Mouse (Mus musculus) forebrain, postnatal 0 days (tissue): ENCODE results near the gene Ctsa. TPM values are rescaled to one million over a fixed set of nuclear protein-coding genes. Genes with fewer than 3 reads are reported as not detected.
A peak's percentile ranks its signal among the peaks of the same experiment; 100 is the strongest.

Source experiments
- ATAC-seq: fragments of 200-750 bp; cut with Nextera tagmentation; 2 replicates; pipeline ENCODE4 v1.8.0; 2017; ENCODE audit warnings: mild to moderate bottlenecking, moderate library complexity
- DNase-seq: peaks from one replicate; pipeline ENCODE4 v3.0.0-alpha.2; 2015
- H3K27ac ChIP-seq: fragments of 300-500 bp; sonication (generic); 2 replicates; pipeline ENCODE4 v1.5.1; 2014; ENCODE audit warnings: low read depth, mild to moderate bottlenecking, antibody characterized with exemption, low read length, moderate library complexity, mixed read lengths
- H3K27me3 ChIP-seq: fragments of 300-500 bp; sonication (generic); 2 replicates; pipeline ENCODE4 v1.6.1; 2014; ENCODE audit warnings: mild to moderate bottlenecking, low read length, mixed read lengths; ENCODE audit not compliant: insufficient read depth
- H3K36me3 ChIP-seq: fragments of 300-500 bp; sonication (generic); 2 replicates; pipeline ENCODE4 v1.6.1; 2014; ENCODE audit warnings: mild to moderate bottlenecking, moderate library complexity; ENCODE audit not compliant: insufficient read depth
- H3K4me1 ChIP-seq: fragments of 300-500 bp; sonication (generic); 2 replicates; pipeline ENCODE4 v1.6.1; 2014; ENCODE audit warnings: antibody characterized with exemption; ENCODE audit not compliant: insufficient read depth
- H3K4me2 ChIP-seq: fragments of 300-500 bp; sonication (generic); 2 replicates; pipeline ENCODE4 v1.6.1; 2014; ENCODE audit warnings: low read depth, mild to moderate bottlenecking, moderate library complexity
- H3K4me3 ChIP-seq: fragments of 300-500 bp; sonication (generic); 2 replicates; pipeline ENCODE4 v1.5.1; 2014; ENCODE audit warnings: low read depth, low read length, mixed read lengths
- H3K9ac ChIP-seq: fragments of 300-500 bp; sonication (generic); 2 replicates; pipeline ENCODE4 v1.6.1; 2014; ENCODE audit warnings: mild to moderate bottlenecking
- H3K9me3 ChIP-seq: fragments of 300-500 bp; sonication (generic); 2 replicates; pipeline ENCODE4 v1.6.1; 2016; ENCODE audit warnings: low read length
- CTCF ChIP-seq: sonication (generic); IDR thresholded peaks from 2 replicates; pipeline ENCODE4 v1.5.1; 2016; ENCODE audit warnings: antibody characterized with exemption, control low read depth, low read depth
- WGBS: fragments of 180-500 bp; shearing (Covaris S2); extraction: QIAGEN DNeasy Blood & Tissue Kit; methylation state at CpG from one replicate; pipeline ENCODE4 v1.1.7; 2014; 5-methylcytosine and 5-hydroxymethylcytosine counted together
- polyA plus RNA-seq: library from polyadenylated mRNA; unstranded; fragments of >200 nt; fragmentation: Nextera tagmentation; extraction: Ambion mirVana; gene quantifications from 2 replicates; pipeline ENCODE4 v1.2.1, GENCODE M21; 2015
- total RNA-seq: library from RNA; depleted of rRNA; stranded (reverse); fragments of >200 nt; gene quantifications from 2 replicates; pipeline ENCODE4 v1.2.3, GENCODE M21; 2014

The Ctsa gene
- total and polyA plus RNA-seq, 2 experiments from 2014 or later = 93.8 to 95.3 TPM

DNA sequence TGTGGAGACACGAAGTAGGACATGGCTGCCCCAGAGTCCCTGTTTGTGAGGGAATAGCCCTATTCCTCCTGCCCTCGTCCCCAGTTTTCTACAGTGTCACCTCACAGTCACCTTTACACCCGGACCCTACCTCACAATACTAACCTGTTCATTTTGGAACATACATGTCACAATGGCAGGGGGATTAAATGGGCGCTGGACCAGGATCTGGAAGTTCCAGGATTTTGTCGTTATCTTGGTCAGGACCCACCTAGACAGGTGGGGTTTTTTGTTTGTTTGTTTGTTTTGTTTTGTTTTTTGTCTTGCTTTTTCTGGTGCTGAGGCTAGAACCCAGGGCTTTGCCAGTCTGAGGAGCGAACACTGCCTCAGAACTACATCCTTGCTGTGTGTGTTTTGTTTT is 4.2 kb upstream of the Ctsa start, which contains the start of gene Spata25:
Spata25 (minus strand) TSS at position 101 of the 400 bp plus-strand sequence.
- 90% methylated on average over 6 of the region's 6 CpGs for WGBS
- no peak for ATAC-seq
- no peak for TF ChIP-seq CTCF

DNA sequence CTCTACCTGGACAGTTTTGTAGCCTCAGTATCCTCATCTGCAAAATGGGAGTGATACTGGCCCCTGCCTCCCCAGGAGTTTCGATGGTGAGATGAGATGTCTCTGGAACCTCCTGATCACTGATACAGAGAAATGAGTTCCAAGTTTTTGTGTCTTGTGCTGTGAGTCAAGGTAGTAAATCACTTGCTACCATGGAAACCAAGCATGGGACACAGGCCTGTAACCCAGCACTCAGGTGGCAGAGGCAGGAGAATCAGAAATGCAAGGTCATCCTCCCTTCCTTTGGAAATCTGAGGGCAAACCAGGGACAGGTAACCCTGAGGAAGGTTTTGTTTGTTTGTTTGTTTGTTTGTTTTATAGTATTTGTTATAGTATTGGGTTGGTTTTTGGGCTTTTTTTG is 3.6 kb upstream of the Ctsa start:
- peaks cover 35% of the 10 kb centered on the region for H3K36me3 ChIP-seq
- WGBS = 100% methylated on average over 1 of the region's 1 CpGs
- no peak for TF ChIP-seq CTCF

More for the DNA sequence above, 4.2 kb upstream of the Ctsa start, which contains the start of gene Spata25:
- Histone ChIP-seq H3K4me2 (no peak within 1 kb of the TSS), H3K4me3 (no peak within 1 kb of the TSS), H3K9me3 (no peaks in the 10 kb centered on the region), H3K9ac (no peak within 1 kb of the TSS), H3K27ac (no peak within 1 kb of the TSS), H3K4me1 (peaks cover 12% of the 10 kb centered on the region), H3K36me3 (peaks cover 35% of the 10 kb centered on the region), H3K27me3 (no peaks in the 10 kb centered on the region)
- no peak for DNase-seq

DNA sequence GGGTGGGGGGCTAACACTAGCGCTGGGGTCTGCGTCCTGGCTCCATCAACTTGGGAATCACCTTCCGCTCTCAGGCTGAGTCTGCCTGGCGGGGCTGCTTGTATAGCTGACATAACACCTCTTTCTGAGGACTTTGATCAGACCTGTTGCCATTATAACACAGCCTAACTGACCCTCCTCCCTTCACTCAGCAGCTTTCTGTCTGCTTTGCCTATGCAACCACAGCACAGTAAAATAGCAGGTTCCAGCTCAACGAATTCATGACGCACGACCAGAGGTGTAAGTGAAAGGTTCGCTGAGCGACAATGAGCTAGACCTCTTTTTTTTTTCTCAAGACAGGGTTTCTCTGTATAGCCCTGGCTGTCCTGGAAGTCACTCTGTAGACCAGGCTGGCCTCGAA is 1.6 kb upstream of the Ctsa start:
- no peak for TF ChIP-seq CTCF
- WGBS = 88% methylated on average over 10 of the region's 10 CpGs
- H3K36me3 ChIP-seq = peaks cover 21% of the 10 kb centered on the region
- H3K27ac ChIP-seq = no peak overlapping the region
- no peaks in the 10 kb centered on the region for H3K9me3 ChIP-seq
- H3K27me3 ChIP-seq = no peaks in the 10 kb centered on the region
- peaks cover 11% of the 10 kb centered on the region; the same call in 1 of the 2 replicates for H3K4me1 ChIP-seq
- H3K4me3 ChIP-seq = no peak overlapping the region
- DNase-seq (no peak), ATAC-seq (no peak)
- H3K4me2 ChIP-seq = no peak overlapping the region
- no peak overlapping the region for H3K9ac ChIP-seq

More for the DNA sequence above, 3.6 kb upstream of the Ctsa start:
- Histone ChIP-seq H3K4me2 (no peak overlapping the region), H3K4me1 (peaks cover 6% of the 10 kb centered on the region), H3K9me3 (no peaks in the 10 kb centered on the region), H3K27me3 (no peaks in the 10 kb centered on the region), H3K9ac (no peak overlapping the region), H3K4me3 (no peak overlapping the region), H3K27ac (no peak overlapping the region)
- ATAC-seq = no peak
- no peak for DNase-seq

DNA sequence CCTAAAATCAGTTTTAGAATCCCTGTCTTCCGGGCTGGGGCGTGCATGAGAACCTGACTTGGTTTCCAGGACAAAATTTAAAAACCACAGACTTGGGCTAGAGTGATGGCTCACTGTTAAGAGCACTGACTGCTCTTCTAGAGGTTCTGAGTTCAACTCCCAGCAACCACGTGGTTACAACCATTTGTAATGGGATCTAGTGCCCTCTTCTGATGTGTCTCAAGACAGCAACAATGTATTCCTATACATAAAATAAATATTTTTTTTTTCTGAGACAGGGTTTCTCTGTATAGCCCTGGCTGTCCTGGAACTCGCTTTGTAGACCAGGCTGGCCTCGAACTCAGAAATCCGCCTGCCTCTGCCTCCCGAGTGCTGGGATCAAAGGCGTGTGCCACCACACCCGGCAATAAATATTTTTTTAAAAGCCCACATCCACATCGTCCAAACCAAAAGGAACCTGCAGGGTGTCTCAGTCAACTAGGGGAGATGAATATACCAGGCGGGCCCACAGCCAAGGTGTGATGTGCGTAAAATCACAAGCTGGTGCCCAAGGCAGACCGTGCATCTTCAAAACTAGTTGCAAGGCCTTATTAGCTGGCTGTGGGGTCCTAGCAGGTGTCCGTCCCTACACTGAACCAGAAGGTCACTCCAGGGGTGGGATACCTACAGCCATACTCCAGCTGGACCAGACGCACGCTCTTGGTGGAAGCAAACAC is 483 bp upstream of the Ctsa start:
- no peak for DNase-seq
- Histone ChIP-seq H3K27ac (peak overlapping the region; percentile 87), H3K36me3 (peaks cover 20% of the 10 kb centered on the region), H3K4me3 (peak overlapping the region; percentile 64), H3K4me1 (peaks cover 11% of the 10 kb centered on the region; the same call in 1 of the 2 replicates), H3K9ac (peak overlapping the region; percentile 70), H3K27me3 (no peaks in the 10 kb centered on the region), H3K4me2 (peak overlapping the region; percentile 98), H3K9me3 (no peaks in the 10 kb centered on the region)
- no peak for TF ChIP-seq CTCF
- ATAC-seq = no peak; the same call in 1 of the 2 replicates
- WGBS = 65% methylated on average over 16 of the region's 16 CpGs

DNA sequence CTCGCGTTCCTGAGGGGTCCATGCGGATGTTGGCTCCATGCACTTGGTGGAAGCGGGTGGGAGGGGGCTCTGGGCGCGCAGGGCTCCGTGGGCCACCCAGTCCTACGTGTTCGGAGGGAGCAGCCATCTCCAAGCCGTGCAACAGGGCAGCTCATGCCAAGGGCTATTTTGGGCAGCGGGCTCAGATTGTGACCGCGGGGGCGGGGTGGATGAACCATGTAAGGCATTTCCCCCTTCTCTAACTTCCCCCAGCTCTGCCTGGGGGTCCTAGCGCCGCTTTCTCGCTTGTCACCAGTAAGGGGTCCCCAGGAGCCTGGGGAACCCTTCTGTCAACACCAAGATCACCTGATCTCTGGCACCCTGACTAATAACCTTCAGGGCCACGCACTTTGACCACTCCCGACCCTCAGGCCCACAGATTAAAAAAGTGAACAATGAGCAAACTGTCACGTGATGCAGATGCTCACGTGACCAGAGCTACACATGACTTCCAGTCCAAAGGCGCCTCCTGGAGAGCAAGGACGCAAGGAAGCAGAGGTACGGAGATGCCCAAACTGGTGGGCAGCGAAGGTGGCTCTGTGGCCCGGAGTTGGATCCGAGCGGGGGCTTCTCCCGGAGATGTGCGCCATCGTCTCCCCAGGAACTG is 764 bp downstream of the Ctsa start, which contains the start of gene Neurl2:
Neurl2 (minus strand) TSS at position 143 of the 646 bp plus-strand sequence.
- H3K4me2 ChIP-seq = peak within 1 kb of the TSS; percentile 98
- peak; percentile 24; the same call in 1 of the 2 replicates for TF ChIP-seq CTCF
- H3K27ac ChIP-seq = peak within 1 kb of the TSS; percentile 87
- peak within 1 kb of the TSS; percentile 64 for H3K4me3 ChIP-seq
- ATAC-seq (peak; percentile 77), DNase-seq (peak; percentile 96)
- no peaks in the 10 kb centered on the region for H3K27me3 ChIP-seq
- no peaks in the 10 kb centered on the region for H3K9me3 ChIP-seq
- H3K36me3 ChIP-seq = peaks cover 18% of the 10 kb centered on the region; the same call in 1 of the 2 replicates
- peak within 1 kb of the TSS; percentile 70 for H3K9ac ChIP-seq
- peaks cover 11% of the 10 kb centered on the region; the same call in 1 of the 2 replicates for H3K4me1 ChIP-seq
- WGBS = 2% methylated on average over 31 of the region's 31 CpGs

DNA sequence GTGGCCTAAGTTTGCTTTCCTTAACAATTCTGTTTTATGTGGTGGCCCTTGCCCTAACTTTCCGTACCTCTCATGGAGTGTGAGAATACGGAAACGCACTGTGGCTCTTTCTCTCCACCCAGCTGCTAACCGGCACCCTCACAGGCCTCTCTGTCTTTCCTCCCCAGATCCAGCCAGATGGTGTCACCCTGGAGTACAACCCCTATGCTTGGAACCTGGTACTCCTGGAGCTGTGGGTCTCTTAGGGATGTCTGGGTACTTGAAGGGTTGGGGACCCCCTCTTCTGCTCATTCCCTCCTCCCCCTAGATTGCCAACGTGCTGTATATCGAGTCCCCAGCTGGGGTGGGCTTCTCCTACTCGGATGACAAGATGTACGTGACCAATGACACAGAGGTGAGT is 1.9 kb downstream of the Ctsa start:
- peak overlapping the region; percentile 70 for H3K9ac ChIP-seq
- H3K4me2 ChIP-seq = peak overlapping the region; percentile 98
- H3K27me3 ChIP-seq = no peaks in the 10 kb centered on the region
- TF ChIP-seq CTCF = peak; percentile 11; the same call in 1 of the 2 replicates
- peaks cover 11% of the 10 kb centered on the region; the same call in 1 of the 2 replicates for H3K4me1 ChIP-seq
- H3K9me3 ChIP-seq = no peaks in the 10 kb centered on the region
- peak overlapping the region; percentile 64 for H3K4me3 ChIP-seq
- peaks cover 28% of the 10 kb centered on the region for H3K36me3 ChIP-seq
- ATAC-seq (no peak), DNase-seq (no peak)
- 46% methylated on average over 8 of the region's 8 CpGs for WGBS
- H3K27ac ChIP-seq = no peak overlapping the region

DNA sequence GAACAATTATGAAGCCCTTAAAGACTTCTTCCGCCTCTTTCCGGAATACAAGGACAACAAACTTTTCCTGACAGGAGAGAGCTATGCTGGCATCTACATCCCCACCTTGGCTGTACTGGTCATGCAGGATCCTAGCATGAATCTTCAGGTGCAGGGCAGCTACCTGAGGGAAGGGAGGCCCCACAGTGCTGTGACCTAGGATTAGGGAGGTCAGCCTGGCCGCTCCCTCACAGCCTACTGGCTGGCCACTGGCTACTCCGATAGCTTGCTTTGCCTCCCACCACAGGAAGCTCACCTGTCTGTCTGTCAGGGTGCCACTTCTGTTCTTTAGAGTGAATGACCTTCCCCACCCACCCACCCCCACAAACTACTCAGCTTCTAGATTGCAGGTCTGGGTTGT is 2.5 kb downstream of the Ctsa start:
- Histone ChIP-seq H3K4me3 (no peak overlapping the region), H3K4me2 (no peak overlapping the region), H3K4me1 (peaks cover 11% of the 10 kb centered on the region; the same call in 1 of the 2 replicates), H3K36me3 (peaks cover 34% of the 10 kb centered on the region), H3K9ac (no peak overlapping the region), H3K27ac (no peak overlapping the region), H3K9me3 (no peaks in the 10 kb centered on the region), H3K27me3 (no peaks in the 10 kb centered on the region)
- DNase-seq = no peak
- TF ChIP-seq CTCF = no peak
- WGBS = 97% methylated on average over 4 of the region's 4 CpGs
- no peak for ATAC-seq
